Mouse (Mus musculus) heart, postnatal 14 days (tissue): ENCODE results near the gene Tmem170b. TPM values are rescaled to one million over a fixed set of nuclear protein-coding genes. Genes with fewer than 3 reads are reported as not detected.
A peak's percentile ranks its signal among the peaks of the same experiment; 100 is the strongest.

ENCODE experiments used
- DNase-seq, 2 experiments: peaks; one replicate each; pipeline ENCODE4 v3.0.0; 2021 to 2022
- intact Hi-C: fragments of 180-260 bp; cut with DNase I; formaldehyde crosslinking; loops from one replicate; pipeline ENCODE4 v1.15.1; 2025
- total RNA-seq, 2 experiments: library from RNA; stranded (reverse); gene quantifications; 2 replicates each; pipeline ENCODE4 v1.2.3; 2021

Tmem170b gene
- total RNA-seq, 2 experiments from 2014 or later: 18.4 to 20.5 TPM

- intact Hi-C loops: no loop called here
- DNase-seq: no peak
Measured at GRCm38 (mm10) chr13:41607589-41607988, 1.9 kb downstream of the Tmem170b start.

- intact Hi-C loops: no loop called here
Measured at GRCm38 (mm10) chr13:41608559-41608958, 2.9 kb downstream of the Tmem170b start.

GRCm38 (mm10) chr13:41611046-41611445 is 5.3 kb downstream of the Tmem170b start:
- intact Hi-C loops: no loop called here
- DNase-seq: no peak

More at GRCm38 (mm10) chr13:41608559-41608958, 2.9 kb downstream of the Tmem170b start:
- DNase-seq: no peak

- DNase-seq: no peak
- intact Hi-C loops: no loop called here
Measured at GRCm38 (mm10) chr13:41614539-41614938, 8.8 kb downstream of the Tmem170b start.

- intact Hi-C loops: no loop called here
- DNase-seq: no peak
Measured at GRCm38 (mm10) chr13:41614982-41615381, 9.3 kb downstream of the Tmem170b start.

- intact Hi-C loops: no loop called here
Measured at GRCm38 (mm10) chr13:41619470-41619869, 13.8 kb downstream of the Tmem170b start.

GRCm38 (mm10) chr13:41620132-41620531 is 14.4 kb downstream of the Tmem170b start:
- DNase-seq: no peak
- intact Hi-C loops: no loop called here

More at GRCm38 (mm10) chr13:41619470-41619869, 13.8 kb downstream of the Tmem170b start:
- no peak for DNase-seq

- DNase-seq: no peak
- intact Hi-C loops: no loop called here
Measured at GRCm38 (mm10) chr13:41624123-41624522, 18.4 kb downstream of the Tmem170b start.

GRCm38 (mm10) chr13:41625248-41625647 is 19.5 kb downstream of the Tmem170b start:
- intact Hi-C loops: no loop called here
- DNase-seq: no peak

- intact Hi-C loops: no loop called here
- no peak for DNase-seq
Measured at GRCm38 (mm10) chr13:41627277-41627916, 21.7 kb downstream of the Tmem170b start.

GRCm38 (mm10) chr13:41634401-41634818 is 28.7 kb downstream of the Tmem170b start:
- DNase-seq: peak; percentile 75 to 82
- intact Hi-C loops: loop anchor here (1.0 kb wide), 2 partner anchors 62 to 350 kb away; no protein-coding TSS in a partner anchor

- DNase-seq: no peak
- intact Hi-C loops: no loop called here
Measured at GRCm38 (mm10) chr13:41638083-41638482, 32.4 kb downstream of the Tmem170b start.

GRCm38 (mm10) chr13:41642851-41643250 is 37.1 kb downstream of the Tmem170b start:
- intact Hi-C loops: loop anchor here (1.0 to 10.0 kb wide), 7 partner anchors 66 to 1182 kb away; partner anchors contain the start of gene Hivep1
- peak; percentile 71 to 85 for DNase-seq

- intact Hi-C loops: loop anchor here (1.0 to 10.0 kb wide), 7 partner anchors 66 to 1181 kb away; partner anchors contain the start of gene Hivep1
- peak; percentile 35 to 56 for DNase-seq
Measured at GRCm38 (mm10) chr13:41643798-41644197, 38.1 kb downstream of the Tmem170b start.

GRCm38 (mm10) chr13:41644591-41645482 is 39.1 kb downstream of the Tmem170b start:
- intact Hi-C loops: loop anchor here (5.0 to 10.0 kb wide), 5 partner anchors 102 to 1180 kb away; partner anchors contain the start of gene Hivep1
- DNase-seq: no peak

GRCm38 (mm10) chr13:41645483-41645859 is 39.8 kb downstream of the Tmem170b start:
- intact Hi-C loops: loop anchor here (5.0 to 10.0 kb wide), 3 partner anchors 102 to 1179 kb away; no protein-coding TSS in a partner anchor
- no peak for DNase-seq

- intact Hi-C loops: loop anchor here (5.0 to 10.0 kb wide), 3 partner anchors 99 to 1177 kb away; no protein-coding TSS in a partner anchor
- no peak for DNase-seq
Measured at GRCm38 (mm10) chr13:41647976-41648375, 42.3 kb downstream of the Tmem170b start.

GRCm38 (mm10) chr13:41650665-41651064 is 45.0 kb downstream of the Tmem170b start:
- no peak for DNase-seq
- intact Hi-C loops: no loop called here

- no peak for DNase-seq
- intact Hi-C loops: no loop called here
Measured at GRCm38 (mm10) chr13:41653791-41654190, 48.1 kb downstream of the Tmem170b start.

GRCm38 (mm10) chr13:41655576-41656090 is 49.9 kb downstream of the Tmem170b start:
- DNase-seq: no peak
- intact Hi-C loops: no loop called here
